Mouse (Mus musculus) gastrocnemius, postnatal 36 days (tissue): Measurements from ENCODE around the gene Cdkn2aipnl. TPM values are rescaled to one million over a fixed set of nuclear protein-coding genes. Genes with fewer than 3 reads are reported as not detected.

Experiments
- DNase-seq, 2 experiments: peaks; one replicate each; pipeline ENCODE4 v3.0.0; 2022
- intact Hi-C: fragments of 180-260 bp; cut with DNase I; formaldehyde crosslinking; loops from one replicate; pipeline ENCODE4 v1.15.1; 2025
- total RNA-seq, 2 experiments: library from RNA; stranded (reverse); gene quantifications; 2 replicates each; pipeline ENCODE4 v1.2.3; 2021

The Cdkn2aipnl gene
- total RNA-seq, 2 experiments from 2014 or later: 20.1 to 21.9 TPM

DNA sequence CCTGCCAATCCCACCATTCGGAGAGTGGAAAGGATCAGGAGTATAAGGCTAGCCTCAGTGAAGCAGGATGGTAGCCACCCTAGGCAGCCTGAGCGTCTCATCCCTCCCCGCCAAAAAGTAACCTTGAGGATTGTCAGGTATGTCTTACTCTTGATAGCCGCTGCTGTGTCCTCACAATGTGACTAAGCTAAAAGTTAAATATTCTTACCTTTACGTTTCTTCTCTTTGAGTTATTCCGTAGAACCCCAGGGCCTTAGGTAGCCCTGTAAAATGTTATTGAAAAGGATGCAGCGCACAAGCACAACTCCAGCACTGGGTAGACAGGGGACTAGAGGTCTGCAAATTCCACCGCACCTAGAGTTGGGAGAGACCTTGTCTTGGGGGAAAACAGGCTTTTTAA, 34.4 kb downstream of the Cdkn2aipnl start:
- intact Hi-C loops: loop anchor here (5.0 kb wide), 2 partner anchors 95 to 145 kb away; partner anchors contain the start of genes Jade2 and Ppp2ca

DNA sequence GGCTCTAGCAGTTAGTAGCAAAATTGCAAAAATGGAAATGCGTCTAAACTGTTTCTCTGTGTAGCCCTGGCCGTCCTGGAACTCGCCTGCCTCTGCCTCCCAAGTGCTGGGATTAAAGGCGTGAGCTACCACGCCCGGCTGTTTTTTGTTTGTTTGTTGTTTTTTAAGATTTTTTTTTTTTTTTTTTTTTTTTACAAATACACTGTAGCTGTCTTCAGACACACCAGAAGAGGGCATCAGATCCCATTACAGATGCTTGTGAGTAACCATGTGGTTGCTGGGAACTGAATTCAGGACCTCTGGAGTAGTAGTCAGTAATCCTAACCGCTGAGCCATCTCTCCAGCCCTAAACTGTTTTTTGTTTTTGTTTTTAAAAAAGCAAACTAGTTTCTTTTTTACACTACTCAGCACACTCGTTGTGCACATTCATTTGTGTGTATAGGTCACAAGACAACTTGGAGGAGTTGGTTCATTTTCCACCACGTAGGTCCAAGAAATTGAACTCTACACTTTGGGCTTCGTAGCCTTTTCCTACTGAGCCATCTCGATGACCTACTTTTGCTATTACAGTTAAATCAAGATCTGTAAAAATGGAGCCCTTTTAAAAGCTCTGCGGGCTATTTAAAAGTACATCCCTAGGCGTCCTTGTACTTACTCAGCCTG, 35.5 kb downstream of the Cdkn2aipnl start:
- DNase-seq: no peak
- intact Hi-C loops: loop anchor here (5.0 kb wide), 2 partner anchors 94 to 146 kb away; partner anchors contain the start of genes Jade2 and Ppp2ca

More for the DNA sequence above, 34.4 kb downstream of the Cdkn2aipnl start:
- no peak for DNase-seq

DNA sequence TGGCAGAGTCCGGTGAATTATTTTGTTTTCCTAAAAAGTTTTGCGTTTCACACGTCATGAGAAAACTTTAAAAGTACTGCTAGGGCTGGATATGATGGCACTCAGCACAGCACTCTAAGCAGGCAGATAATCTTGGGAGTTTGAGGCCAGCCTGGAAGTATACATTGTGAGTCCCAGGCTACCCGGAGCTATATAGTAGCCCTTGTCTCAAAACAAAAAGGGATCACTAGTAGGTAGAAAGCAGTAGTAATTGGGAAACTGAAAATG, 36.0 kb downstream of the Cdkn2aipnl start:
- intact Hi-C loops: loop anchor here (5.0 kb wide), 2 partner anchors 94 to 146 kb away; partner anchors contain the start of genes Jade2 and Ppp2ca
- DNase-seq: no peak

DNA sequence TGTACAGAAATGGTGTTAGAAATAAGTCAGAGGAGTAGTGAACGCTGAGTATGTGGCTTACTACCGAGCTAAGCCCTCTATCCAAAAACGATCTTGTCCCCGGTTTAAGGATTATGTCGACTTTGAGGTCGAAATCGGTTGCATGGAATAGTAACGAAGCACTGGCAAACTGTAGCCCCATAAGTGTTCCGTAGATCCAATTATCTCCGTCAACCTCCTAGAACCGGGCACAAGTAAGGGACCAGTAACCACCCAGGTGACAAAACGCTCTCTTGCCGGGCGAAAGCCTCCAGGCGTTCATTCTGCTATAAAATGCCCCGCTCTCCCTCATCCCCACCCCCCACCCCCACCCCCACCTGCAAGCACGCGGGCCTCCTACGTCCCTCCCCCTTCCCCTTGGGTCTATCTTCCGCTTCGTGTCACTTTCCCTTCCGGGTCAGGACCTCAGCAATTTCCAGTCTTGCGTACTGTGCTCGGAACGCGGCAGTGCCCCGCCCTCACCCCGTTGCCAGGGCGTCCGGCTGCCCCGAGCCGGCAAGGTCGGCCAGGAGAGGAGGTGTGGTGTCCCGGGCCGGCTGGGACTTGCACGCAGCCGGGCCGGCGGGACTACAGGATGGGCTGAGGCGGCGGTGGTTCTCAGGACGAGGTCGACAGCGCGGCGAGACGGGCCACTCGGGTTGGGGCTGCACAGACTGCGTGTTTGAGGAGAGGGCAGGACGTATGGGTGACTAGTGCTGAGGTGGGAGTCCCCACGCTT, 36.5 kb downstream of the Cdkn2aipnl start, which contains the start of gene Cdkl3:
Gene Cdkl3 (plus strand): TSS at position 450 of the 757 bp plus-strand sequence.
- intact Hi-C loops: loop anchor here (5.0 kb wide), 2 partner anchors 93 to 147 kb away; partner anchors contain the start of genes Jade2 and Ppp2ca
- DNase-seq: peak; percentile 85 to 94

DNA sequence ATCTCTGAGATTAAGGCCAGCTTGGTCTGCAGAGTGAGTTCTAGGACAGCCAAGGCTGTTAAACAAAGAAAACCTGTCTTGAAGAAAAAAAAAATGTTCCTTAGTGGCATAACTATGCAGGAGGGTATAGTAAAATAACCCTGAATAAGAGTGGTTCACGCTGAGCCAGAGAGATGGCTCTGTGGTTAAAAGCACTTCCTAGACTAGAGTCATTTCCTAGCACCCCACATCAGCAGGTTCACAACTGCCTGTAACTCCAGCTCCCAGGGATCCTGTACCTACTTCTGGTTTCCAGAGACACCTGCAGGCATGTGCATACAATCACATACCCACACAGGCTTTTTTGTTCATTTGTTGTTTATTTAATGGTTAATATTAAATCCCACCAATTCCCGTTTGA, 38.1 kb downstream of the Cdkn2aipnl start:
- no peak for DNase-seq
- intact Hi-C loops: no loop called here

DNA sequence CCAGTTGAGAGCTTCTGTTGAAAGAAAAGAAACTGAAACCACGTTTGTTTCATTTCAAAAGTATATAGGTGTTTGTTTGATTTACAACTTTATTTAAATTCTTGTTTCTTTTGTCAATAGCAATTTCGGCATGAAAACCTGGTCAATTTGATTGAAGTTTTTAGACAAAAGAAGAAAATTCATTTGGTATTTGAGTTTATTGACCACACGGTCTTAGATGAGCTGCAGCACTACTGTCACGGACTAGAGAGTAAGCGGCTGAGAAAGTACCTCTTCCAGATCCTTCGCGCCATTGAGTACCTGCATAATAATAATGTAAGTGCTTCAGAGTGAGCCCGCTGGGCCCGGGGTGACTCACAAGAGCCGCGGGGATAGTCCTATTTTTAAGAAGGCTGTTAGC, 43.5 kb downstream of the Cdkn2aipnl start:
- DNase-seq: no peak
- intact Hi-C loops: no loop called here

DNA sequence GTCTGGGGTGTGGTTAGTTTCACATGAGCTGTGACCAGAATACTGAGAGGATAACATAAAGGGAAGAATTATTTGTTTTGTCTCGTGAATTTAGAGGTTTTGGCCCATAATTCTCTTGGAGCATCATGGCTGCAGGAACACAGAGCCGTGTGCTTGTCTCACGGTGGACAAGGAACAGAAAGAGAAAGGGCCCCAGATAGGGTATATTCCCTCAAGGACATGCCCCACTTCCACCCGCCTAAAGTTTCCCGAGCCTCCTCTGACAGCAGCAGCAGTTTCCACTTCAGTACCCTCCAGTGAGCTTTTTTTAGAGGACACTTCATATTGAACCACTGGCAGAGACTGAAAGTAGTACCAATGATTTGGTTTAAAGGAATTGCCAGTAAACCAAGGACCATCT, 44.1 kb downstream of the Cdkn2aipnl start:
- no peak for DNase-seq
- intact Hi-C loops: no loop called here

DNA sequence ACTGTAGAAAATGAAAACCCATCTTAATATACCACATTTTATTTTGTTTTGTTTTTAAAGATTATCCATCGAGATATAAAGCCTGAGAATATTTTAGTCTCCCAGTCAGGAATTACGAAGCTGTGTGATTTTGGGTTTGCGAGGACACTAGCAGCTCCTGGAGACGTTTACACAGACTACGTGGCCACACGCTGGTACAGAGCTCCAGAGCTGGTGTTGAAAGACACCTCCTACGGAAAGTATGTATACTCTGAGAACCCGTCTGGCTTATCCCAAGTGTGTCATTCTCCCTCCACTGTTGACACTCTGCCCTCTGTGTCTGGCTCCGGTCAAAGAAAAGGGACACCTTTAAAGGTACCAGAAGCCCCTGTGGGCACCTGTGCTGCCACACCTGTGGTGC, 50.8 kb downstream of the Cdkn2aipnl start:
- intact Hi-C loops: no loop called here
- DNase-seq: no peak

Other genes starting within 250 kb of the Cdkn2aipnl start
- gene Sec24a, start 204.0 kb upstream of the Cdkn2aipnl start, total RNA-seq: 10 to 100 TPM; 38.8 to 42.3 TPM
- 100 to 1,000 TPM; 428 to 446 TPM for gene Sar1b, start 204.0 kb upstream of the Cdkn2aipnl start, total RNA-seq
- 1 to 10 TPM; 3.6 to 4.4 TPM for gene Jade2, start 110.0 kb upstream of the Cdkn2aipnl start, total RNA-seq
- 100 to 1,000 TPM; 386 to 446 TPM for gene Ube2b, start 33.1 kb downstream of the Cdkn2aipnl start, total RNA-seq
- 1 to 10 TPM; 1.6 to 2.5 TPM for gene Cdkl3, start 36.6 kb downstream of the Cdkn2aipnl start, total RNA-seq
- 10 to 100 TPM; 37.0 to 44.3 TPM for gene Ppp2ca, start 131.0 kb downstream of the Cdkn2aipnl start, total RNA-seq
- not detected for gene Olfr1373, start 177.9 kb downstream of the Cdkn2aipnl start, total RNA-seq
- not detected for gene Olfr1371, start 246.3 kb downstream of the Cdkn2aipnl start, total RNA-seq